Mouse (Mus musculus): ENCODE data around the gene Fbxo3.
"Not testable (repeated sequence)": the region's sequence is repeated elsewhere in the genome, so short reads cannot be mapped to it uniquely, and the experiment has no call there.

DNA sequence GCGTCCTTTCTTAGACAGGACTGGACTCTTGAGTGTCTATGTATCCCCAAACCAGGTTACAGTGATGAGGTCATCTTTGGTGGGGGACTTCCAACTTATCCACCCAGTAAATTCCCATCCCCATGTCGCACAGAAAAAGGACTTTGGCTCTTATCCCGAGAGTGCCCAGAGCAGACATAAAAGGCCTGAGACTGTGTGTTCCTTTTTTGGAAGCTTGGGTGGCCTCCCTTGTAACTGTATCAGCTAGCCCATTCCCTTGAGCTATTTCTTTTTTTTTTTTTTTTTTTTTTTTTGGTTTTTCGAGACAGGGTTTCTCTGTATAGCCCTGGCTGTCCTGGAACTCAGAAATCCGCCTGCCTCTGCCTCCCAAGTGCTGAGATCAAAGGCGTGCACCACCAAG is 38.0 kb downstream of the Fbxo3 start, which contains the start of gene Gm10912:
- TF ChIP-seq CTCF (IDR thresholded peaks at IDR 0.05; ENCODE audit: borderline replicate concordance, control insufficient read depth, extremely low read depth, insufficient read depth, low read length, poor library complexity); POLR2A (IDR thresholded peaks at IDR 0.05; ENCODE audit: control insufficient read depth, extremely low read depth, insufficient read depth, low read length, poor library complexity): not testable (repeated sequence)

All from thymus, adult 2 months (tissue).